Mouse (Mus musculus) urinary bladder, postnatal 25 days (tissue): ENCODE measurements around the gene Slc25a1.
"Not testable (repeated sequence)": the region's sequence is repeated elsewhere in the genome, so short reads cannot be mapped to it uniquely, and the experiment has no call there.

Experiments
- DNase-seq: peaks from one replicate; pipeline ENCODE4 v3.0.0; 2022; ENCODE audit warnings: low spot score

Slc25a1 gene

DNA sequence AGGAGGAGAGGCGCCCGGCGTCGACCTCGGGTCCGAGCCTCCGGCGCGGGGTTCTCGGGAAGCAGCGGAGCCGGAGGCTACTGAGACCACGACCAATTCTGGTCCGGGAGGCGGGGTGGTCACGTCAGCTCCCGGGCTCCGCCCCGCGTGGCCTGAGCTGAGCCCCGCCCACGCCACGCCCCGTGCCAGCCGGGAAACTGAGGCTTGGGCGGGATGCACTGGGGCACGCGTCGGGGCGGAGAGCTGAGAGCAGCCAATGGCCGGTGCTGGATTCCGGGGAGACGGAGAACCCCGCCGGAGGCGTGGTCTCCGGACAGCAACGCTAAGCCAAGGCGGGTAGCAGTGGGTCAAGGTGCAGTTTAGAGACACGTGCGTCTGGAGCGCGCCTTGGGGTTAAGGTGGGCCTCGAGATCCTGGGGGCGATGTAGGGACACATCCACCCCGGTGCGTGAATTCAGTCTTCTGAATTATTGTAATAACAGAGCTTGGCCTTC lies at the start of gene Slc25a1:
Gene Slc25a1 (minus strand): TSS at position 133 of the 494 bp plus-strand sequence.
- DNase-seq, result peak; percentile 83

- DNase-seq, result no peak
Measured at GRCm38 (mm10) chr16:17971853-17972252, 43.8 kb upstream of the Slc25a1 start.

DNA sequence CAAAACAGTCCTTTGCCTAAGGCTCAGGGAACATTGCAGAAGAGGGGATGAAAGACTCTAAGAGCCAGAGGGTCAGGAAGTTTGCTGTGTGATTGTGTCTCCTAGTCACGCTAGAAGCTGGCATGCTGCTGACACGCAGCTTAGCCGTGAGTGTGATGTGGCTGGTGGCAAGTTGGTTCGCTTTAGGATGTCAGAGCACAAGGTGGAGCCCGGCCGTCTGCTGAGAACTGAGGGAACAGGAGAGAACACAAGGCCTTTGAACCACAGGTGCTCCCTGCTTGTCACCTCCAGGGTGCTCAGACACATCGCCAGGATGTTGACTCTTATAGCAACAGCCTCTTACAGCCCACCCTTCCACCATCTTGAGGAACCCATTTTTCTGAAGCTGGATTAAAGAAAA lies 34.1 kb upstream of the Slc25a1 start:
- no peak for DNase-seq

DNA sequence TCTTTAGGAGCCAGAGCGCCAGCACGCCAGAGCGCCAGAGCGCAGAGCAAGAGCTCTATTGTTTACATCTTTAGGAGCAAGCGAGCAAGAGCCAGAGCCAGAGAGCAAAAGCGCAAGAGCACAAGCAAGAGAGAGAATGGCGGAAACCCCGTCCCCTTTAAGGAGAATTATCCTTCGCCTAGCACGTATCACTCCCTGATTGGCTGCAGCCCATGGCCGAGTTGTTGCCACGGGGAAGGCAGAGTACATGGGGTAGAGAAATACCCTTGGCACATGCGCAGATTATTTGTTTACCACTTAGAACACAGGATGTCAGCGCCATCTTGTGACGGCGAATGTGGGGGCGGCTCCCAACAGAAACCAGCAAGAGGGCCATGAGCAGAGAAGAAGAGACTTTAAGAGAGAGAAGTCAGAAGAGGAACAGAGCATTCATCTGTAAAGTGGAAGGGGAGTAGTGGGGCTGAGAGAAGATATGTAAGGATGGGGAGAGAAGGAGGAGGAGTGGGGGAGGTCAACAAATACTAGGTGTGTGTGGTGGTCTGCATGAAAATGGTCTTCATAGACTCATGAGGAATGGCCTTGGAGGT lies 28.1 kb upstream of the Slc25a1 start:
- not testable (repeated sequence) for DNase-seq

GRCm38 (mm10) chr16:17951618-17952017 lies 23.6 kb upstream of the Slc25a1 start:
- DNase-seq, result no peak

GRCm38 (mm10) chr16:17950068-17950467 lies 22.0 kb upstream of the Slc25a1 start:
- no peak for DNase-seq

DNA sequence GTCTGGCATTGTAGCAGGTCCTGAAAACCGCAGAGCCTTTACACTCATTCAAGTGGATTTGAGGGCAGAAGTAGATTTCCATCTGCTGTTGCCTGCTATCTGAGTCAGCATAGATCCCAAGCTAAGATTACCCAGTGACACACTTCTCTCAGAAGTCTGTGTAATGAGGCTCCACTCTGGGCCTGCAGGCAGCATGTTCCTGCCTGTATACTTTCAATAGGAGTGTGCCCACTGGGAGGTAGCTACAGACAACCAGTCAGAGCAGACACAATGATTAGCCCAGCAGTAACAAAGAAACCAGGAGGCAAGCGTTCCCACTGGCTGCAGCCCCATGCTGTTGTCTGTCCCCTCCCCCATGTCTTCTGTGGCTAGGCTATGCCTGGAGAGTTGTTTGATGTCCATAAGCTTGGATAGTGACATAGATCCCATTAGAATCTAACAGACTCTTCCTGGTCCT lies 21.4 kb upstream of the Slc25a1 start:
- DNase-seq, result no peak

DNA sequence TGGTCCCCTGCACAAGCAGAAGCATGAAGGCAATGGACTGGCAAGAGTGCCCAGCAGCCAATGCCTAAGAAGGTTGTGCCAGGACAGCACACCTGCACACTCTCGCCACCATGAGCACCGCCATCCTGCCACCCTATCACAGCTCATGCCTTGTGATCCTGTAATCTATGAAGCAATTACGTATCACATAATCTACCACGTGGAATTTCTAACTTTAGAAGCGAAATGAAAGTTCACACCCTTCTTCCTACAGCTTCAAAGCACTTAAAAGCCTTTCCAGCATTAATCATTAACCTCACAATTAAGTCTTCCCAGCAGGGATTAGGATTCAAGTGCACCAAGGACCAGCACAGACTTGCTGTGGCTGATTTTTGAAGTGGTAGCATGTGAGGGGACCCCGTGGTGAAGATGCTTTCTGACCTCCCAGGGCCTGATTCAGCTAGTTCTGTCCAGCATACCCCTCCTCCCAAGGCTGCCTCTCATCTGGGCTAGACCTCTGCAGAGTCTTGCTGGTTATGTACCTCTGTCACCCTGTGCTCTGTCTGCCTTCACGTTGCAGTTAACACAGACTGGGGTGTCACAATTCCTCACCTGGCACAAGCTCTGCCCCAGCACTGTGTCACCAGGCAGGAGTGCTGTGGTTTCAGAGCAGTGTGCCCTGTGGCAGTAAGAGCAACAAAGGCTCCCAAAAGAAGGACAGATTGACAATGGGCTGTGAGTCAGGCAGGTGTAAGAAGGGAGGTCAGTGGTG lies 17.2 kb upstream of the Slc25a1 start:
- DNase-seq, result no peak

DNA sequence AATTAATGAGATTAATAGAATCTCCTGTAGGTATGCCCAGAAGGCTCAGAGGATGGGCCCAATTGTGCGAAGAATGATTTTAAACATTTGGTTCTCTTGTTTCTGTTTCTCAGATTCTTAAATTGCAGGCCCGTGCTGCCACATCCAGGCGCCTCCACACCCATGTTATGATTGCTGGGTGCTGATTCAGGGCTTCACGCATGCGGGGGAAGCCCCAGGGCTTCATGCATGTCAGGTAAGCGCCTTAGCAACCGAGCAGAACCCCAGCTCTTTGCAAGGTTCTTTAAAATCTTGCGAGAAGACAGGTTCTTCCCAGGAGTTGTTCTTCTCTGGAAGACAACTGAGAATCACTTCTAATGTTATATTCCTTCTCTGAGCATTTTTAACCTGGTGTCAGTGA lies 15.4 kb upstream of the Slc25a1 start:
- no peak for DNase-seq

GRCm38 (mm10) chr16:17939255-17939751 lies 11.3 kb upstream of the Slc25a1 start:
- DNase-seq, result no peak

GRCm38 (mm10) chr16:17938821-17939220 lies 10.8 kb upstream of the Slc25a1 start:
- peak; percentile 46 for DNase-seq

DNA sequence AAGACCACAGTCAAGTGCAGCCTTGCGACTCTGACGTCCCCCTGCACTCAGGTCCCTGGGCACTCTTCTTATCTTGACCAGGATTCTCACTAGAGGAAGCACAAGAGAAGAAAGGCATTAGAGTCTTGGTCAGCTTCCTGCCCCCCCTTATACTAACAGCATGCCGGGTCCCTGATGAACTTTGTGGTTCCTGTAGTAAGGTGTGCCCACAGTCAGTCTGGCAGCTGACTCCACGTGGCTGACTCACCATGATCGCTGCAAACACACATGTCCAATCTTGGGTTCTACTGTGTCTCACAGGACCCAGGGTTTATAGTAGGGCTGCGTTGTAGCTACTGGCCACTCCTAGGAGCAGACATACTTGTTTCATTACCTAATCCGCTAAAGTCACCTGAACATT lies 10.2 kb upstream of the Slc25a1 start:
- no peak for DNase-seq

- no peak for DNase-seq
Measured at GRCm38 (mm10) chr16:17936776-17937175, 8.8 kb upstream of the Slc25a1 start.

GRCm38 (mm10) chr16:17934445-17934910 lies 6.5 kb upstream of the Slc25a1 start:
- DNase-seq, result no peak

- DNase-seq, result no peak
Measured at GRCm38 (mm10) chr16:17933594-17934444, 5.8 kb upstream of the Slc25a1 start.

- no peak for DNase-seq
Measured at GRCm38 (mm10) chr16:17931906-17932460, 4.0 kb upstream of the Slc25a1 start.

DNA sequence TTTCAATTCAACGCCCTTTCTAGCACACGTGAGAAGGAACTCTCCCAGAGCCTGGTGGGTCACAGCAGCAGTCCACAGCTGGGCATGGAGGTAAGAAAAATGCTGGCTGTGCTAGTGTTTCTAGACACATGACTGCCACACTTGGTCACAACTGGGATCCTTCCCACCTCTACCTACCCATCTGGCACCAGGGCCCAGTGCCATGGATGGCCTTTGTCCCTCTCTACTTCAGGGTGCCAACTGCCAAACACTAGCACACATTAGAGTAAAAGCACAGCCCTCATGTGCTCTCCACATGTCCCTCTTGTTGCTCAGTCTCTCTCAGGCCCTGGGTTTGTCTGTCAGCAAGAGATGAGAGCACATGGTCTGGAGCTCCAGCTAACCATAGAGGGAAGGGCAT lies 1.6 kb upstream of the Slc25a1 start:
- DNase-seq, result no peak

DNA sequence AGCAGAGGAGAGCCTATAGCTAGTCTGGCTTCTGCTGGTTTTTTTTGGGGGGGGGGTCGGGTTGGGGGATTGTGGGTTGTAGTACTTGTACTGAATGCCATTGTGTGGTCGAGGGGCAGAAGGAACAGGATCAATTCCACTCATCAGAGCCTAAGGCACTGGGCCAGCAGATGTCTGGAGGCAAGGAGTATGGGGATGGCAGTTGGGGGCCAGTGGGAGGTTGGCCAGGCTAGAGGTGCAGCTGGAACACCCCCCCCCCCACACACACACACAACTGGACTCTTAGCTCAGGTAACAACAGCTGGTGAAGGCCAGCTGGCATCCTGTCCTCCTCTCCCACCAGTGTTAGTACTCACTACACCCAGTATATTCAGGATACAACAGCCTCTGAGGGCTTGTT lies 1.2 kb upstream of the Slc25a1 start:
- no peak for DNase-seq

GRCm38 (mm10) chr16:17928627-17929104 lies 647 bp upstream of the Slc25a1 start:
- DNase-seq, result peak; percentile 62

DNA sequence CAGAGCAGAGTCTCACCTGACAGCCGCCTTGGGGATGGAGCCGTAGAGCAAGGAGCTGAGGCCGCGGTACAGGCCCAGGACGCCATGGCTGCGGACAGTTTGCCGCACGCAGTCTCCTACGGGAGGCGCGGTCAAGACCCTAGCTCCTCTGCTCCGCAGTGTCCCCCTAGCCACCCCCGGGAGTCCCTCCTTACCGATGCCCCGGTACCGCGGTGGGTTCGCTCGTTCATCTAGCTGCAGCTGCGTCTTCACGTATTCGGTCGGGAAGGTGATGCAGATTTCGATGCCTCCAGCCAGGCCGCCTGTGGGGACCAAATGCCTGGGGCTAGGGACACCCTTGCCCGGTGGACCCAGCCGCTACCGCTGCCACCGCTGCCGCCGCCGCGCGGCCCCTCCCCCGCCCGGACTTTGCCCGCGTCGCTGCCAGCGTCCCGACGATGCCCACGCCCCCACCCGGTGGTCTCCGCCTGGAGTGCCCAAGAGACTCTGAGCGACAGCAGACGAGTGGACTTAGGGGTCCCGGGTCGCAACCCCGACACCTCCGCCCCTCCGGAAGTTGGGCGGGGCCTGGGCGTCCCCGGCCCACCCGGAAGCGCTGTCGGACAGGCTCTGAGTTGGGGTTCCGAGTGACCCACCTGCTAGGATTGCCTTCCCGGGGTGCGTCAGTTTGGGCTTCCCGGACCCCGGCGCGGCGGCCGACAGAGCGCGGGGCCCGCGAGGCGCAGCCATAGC lies 502 bp downstream of the Slc25a1 start:
- peak; percentile 48 for DNase-seq

GRCm38 (mm10) chr16:17922163-17922538 lies 5.9 kb downstream of the Slc25a1 start:
- DNase-seq, result no peak
